Mouse (Mus musculus): Measurements from ENCODE around the gene Entr1.

DNA sequence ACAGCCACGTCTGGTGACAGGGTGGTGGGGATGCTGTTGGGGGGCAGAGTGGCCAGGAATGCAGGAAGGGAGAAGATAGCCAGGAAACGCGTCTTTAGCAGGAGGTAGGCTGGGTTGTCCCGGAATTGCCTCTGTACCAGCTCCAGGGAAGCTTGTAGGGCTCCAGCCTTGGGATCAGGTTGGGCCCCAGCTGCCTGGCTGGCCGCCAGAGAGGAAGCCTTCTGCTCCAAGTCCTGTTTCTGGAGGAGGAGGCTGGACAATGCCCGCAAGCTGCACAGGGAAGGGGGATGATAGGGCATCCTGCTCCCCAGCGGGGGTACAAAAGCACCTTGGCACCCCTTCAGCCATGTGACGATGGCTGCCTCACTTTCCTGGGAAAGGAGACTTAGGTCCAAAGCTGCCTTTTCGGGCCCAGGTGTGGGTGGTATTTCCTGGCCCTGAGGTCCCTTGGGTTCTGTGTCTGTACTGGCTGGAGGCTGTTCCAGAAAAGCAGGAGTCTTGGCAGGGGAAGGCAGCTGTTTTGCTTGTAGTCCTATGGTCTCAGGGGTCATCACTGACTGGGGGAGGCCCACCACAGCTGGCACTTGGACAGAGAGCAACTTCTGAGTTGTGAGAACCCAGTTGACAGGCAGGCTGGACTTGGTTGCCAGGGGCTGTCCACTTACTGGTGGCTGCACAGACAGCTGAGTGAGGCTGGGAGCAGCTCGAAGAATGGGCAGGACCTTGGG, 24.2 kb downstream of the Entr1 start:
- no peak for TF ChIP-seq CTCF (IDR thresholded peaks at IDR 0.05; ENCODE audit: control insufficient read depth, insufficient read depth, insufficient replicate concordance, low read depth, low read length)
- no peak for TF ChIP-seq POLR2A (IDR thresholded peaks at IDR 0.05; ENCODE audit: control insufficient read depth, low read depth, low read length)
